Mouse (Mus musculus) embryonic facial prominence, embryonic 14.5 days (tissue): ENCODE measurements at regions not wholly inside any gene's neighbourhood (a gene's known extent, or its start where the extent isn't known, plus 50 kb on each side); places are given as distances from the start of the nearest gene placed in this dataset.
"Not testable (repeated sequence)": the region's sequence is repeated elsewhere in the genome, so short reads cannot be mapped to it uniquely, and the experiment has no call there.

Source experiments
- ATAC-seq: fragments of 200-750 bp; cut with Nextera tagmentation; 2 replicates; pipeline ENCODE4 v1.8.0; 2017; ENCODE audit warnings: low read depth, moderate number of reproducible peaks, moderate TSS enrichment
- DNase-seq: peaks from one replicate; pipeline ENCODE4 v3.0.0-alpha.2; 2015; ENCODE audit warnings: low spot score
- H3K27ac ChIP-seq: fragments of 300-500 bp; sonication (generic); replicated peaks from 2 replicates; pipeline ENCODE4 v1.5.1; 2014; ENCODE audit warnings: low read depth, mild to moderate bottlenecking, low read length, moderate library complexity
- H3K27me3 ChIP-seq: fragments of 300-500 bp; sonication (generic); replicated peaks from 2 replicates; pipeline ENCODE4 v1.6.1; 2014; ENCODE audit warnings: low read length; ENCODE audit not compliant: control insufficient read depth, insufficient read depth
- H3K36me3 ChIP-seq: fragments of 300-500 bp; sonication (generic); 2 replicates; pipeline ENCODE4 v1.6.1; 2014; ENCODE audit warnings: low read length, mixed read lengths; ENCODE audit not compliant: control insufficient read depth, insufficient read depth
- H3K4me1 ChIP-seq: fragments of 300-500 bp; sonication (generic); 2 replicates; pipeline ENCODE4 v1.6.1; 2014; ENCODE audit warnings: antibody characterized with exemption, low read length; ENCODE audit not compliant: control insufficient read depth, insufficient read depth
- H3K4me2 ChIP-seq: fragments of 300-500 bp; sonication (generic); 2 replicates; pipeline ENCODE4 v1.6.1; 2014; ENCODE audit warnings: low read depth, mild to moderate bottlenecking, low read length, moderate library complexity, mixed read lengths
- H3K4me3 ChIP-seq: fragments of 300-500 bp; sonication (generic); 2 replicates; pipeline ENCODE4 v1.5.1; 2014; ENCODE audit warnings: low read depth, mild to moderate bottlenecking, low read length
- H3K9ac ChIP-seq: fragments of 300-500 bp; sonication (generic); 2 replicates; pipeline ENCODE4 v1.6.1; 2014; ENCODE audit warnings: low read depth, mild to moderate bottlenecking, low read length, moderate library complexity, mixed read lengths
- H3K9me3 ChIP-seq: fragments of 300-500 bp; sonication (generic); 2 replicates; pipeline ENCODE4 v1.6.1; 2016; ENCODE audit warnings: low read length; ENCODE audit not compliant: control insufficient read depth
- WGBS: fragments of 180-500 bp; shearing (Covaris S2); extraction: QIAGEN DNeasy Blood & Tissue Kit; methylation state at CpG from one replicate; pipeline ENCODE4 v1.1.7; 2014; 5-methylcytosine and 5-hydroxymethylcytosine counted together

- no peaks in the 10 kb centered on the region for H3K9me3 ChIP-seq
- ATAC-seq (no peak), DNase-seq (no peak)
- no peak overlapping the region for H3K27ac ChIP-seq
- H3K9ac ChIP-seq = no peak overlapping the region
- H3K4me2 ChIP-seq = no peak overlapping the region
- no peaks in the 10 kb centered on the region for H3K36me3 ChIP-seq
- no peaks in the 10 kb centered on the region for H3K4me1 ChIP-seq
- no peaks in the 10 kb centered on the region for H3K27me3 ChIP-seq
- H3K4me3 ChIP-seq = no peak overlapping the region
- 87% methylated on average over 7 of the region's 7 CpGs for WGBS
These were observed 55.9 kb downstream of the Tmem121 start for GRCm38 (mm10) chr12:113241373-113242193.

DNA sequence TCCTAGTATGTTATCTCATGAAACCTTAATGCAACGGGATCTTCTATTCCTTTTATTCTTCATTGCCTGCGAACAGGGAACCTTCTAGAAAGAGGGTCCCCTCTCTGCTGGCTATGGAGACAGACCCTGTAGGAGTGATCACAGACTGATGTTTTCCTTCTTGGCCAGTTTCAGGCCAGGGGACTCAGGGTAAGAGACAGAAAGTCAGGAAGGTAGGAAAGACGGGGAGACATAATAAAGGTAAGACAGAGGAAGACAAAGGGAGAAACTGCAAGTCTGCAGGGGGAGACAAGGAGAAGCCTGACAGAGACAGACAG, 56.4 kb downstream of the Tmem121 start:
- 82% methylated on average over 3 of the region's 3 CpGs for WGBS
- Histone ChIP-seq H3K4me2 (no peak overlapping the region), H3K9me3 (no peaks in the 10 kb centered on the region), H3K27ac (no peak overlapping the region), H3K4me3 (no peak overlapping the region), H3K4me1 (no peaks in the 10 kb centered on the region), H3K27me3 (no peaks in the 10 kb centered on the region), H3K9ac (no peak overlapping the region), H3K36me3 (no peaks in the 10 kb centered on the region)
- ATAC-seq = no peak
- DNase-seq = no peak

GRCm38 (mm10) chr12:113244685-113245084, 59.0 kb downstream of the Tmem121 start:
- no peaks in the 10 kb centered on the region for H3K27me3 ChIP-seq
- no peaks in the 10 kb centered on the region for H3K4me1 ChIP-seq
- H3K36me3 ChIP-seq = no peaks in the 10 kb centered on the region
- H3K9ac ChIP-seq = no peak overlapping the region
- no peak overlapping the region for H3K4me2 ChIP-seq
- 82% methylated on average over 2 of the region's 2 CpGs for WGBS
- H3K9me3 ChIP-seq = no peaks in the 10 kb centered on the region
- ATAC-seq (no peak), DNase-seq (no peak)
- H3K4me3 ChIP-seq = no peak overlapping the region
- H3K27ac ChIP-seq = no peak overlapping the region

- H3K4me1 ChIP-seq, H3K9ac ChIP-seq, H3K4me2 ChIP-seq, DNase-seq, H3K36me3 ChIP-seq, H3K27ac ChIP-seq, H3K4me3 ChIP-seq, ATAC-seq, H3K9me3 ChIP-seq, H3K27me3 ChIP-seq: not testable (repeated sequence)
- 98% methylated on average over 2 of the region's 2 CpGs for WGBS
These were observed 68.0 kb downstream of the Tmem121 start for GRCm38 (mm10) chr12:113253446-113254424.

DNA sequence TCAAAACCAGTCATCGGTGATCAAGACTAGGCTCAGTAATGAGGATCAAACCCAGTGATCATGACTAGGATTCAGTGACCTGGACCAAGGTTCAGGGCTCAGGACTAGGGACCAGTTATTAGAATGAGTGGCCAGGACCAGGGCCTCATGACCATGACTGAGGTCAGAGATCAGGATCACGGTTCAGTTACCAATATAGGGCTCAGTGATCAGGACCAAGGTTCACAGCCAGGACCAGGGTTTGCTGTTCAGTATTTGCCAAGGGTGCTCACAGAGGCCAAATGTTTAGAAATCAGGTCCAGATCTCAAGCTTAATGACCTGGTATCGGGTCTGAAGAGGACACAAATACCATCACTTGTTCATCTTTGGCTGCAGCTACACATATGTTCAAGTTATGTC, 69.6 kb downstream of the Tmem121 start:
- H3K27me3 ChIP-seq = no peaks in the 10 kb centered on the region
- H3K36me3 ChIP-seq = no peaks in the 10 kb centered on the region
- no peak overlapping the region for H3K4me2 ChIP-seq
- no peak for DNase-seq
- no peak for ATAC-seq
- no peak overlapping the region for H3K27ac ChIP-seq
- no peak overlapping the region for H3K9ac ChIP-seq
- WGBS = 86% methylated on average over 3 of the region's 3 CpGs
- no peaks in the 10 kb centered on the region for H3K4me1 ChIP-seq
- no peak overlapping the region for H3K4me3 ChIP-seq
- H3K9me3 ChIP-seq = no peaks in the 10 kb centered on the region

- no peak overlapping the region for H3K4me2 ChIP-seq
- DNase-seq = no peak
- no peak overlapping the region for H3K9ac ChIP-seq
- H3K27me3 ChIP-seq = no peaks in the 10 kb centered on the region
- WGBS = 61% methylated on average over 2 of the region's 2 CpGs
- H3K4me3 ChIP-seq = no peak overlapping the region
- no peaks in the 10 kb centered on the region for H3K36me3 ChIP-seq
- H3K27ac ChIP-seq = no peak overlapping the region
- H3K9me3 ChIP-seq = no peaks in the 10 kb centered on the region
- no peaks in the 10 kb centered on the region for H3K4me1 ChIP-seq
- ATAC-seq = no peak
These were observed 70.9 kb downstream of the Tmem121 start for GRCm38 (mm10) chr12:113256628-113257027.

DNA sequence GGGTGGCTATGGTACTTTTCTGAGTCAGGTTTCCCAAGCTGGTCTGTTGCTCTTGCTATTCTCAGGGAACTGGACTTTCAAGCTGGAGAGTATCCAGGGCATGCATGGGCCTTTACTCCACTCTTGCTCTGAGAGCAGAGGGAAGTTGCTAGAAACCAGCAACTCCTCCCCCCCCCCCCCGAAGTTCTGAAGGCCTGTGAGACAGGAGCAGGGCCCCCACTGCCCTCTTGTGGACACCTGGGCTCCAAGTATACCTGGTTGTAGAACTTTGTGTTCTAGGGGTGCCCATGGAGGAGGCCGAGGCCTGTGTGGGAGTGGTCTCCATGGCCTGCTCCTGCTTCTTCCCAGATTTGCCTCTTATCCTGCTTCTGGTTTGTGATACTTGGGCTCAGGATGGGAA, 71.5 kb downstream of the Tmem121 start:
- Histone ChIP-seq H3K4me2 (no peak overlapping the region), H3K4me1 (no peaks in the 10 kb centered on the region), H3K4me3 (no peak overlapping the region), H3K27ac (no peak overlapping the region), H3K27me3 (no peaks in the 10 kb centered on the region), H3K9ac (no peak overlapping the region), H3K9me3 (no peaks in the 10 kb centered on the region), H3K36me3 (no peaks in the 10 kb centered on the region)
- ATAC-seq (no peak), DNase-seq (no peak)
- 100% methylated on average over 1 of the region's 2 CpGs for WGBS

GRCm38 (mm10) chr12:113259476-113259875, 73.7 kb downstream of the Tmem121 start:
- H3K9ac ChIP-seq = no peak overlapping the region
- no peak for DNase-seq
- H3K4me3 ChIP-seq = no peak overlapping the region
- H3K27me3 ChIP-seq = no peaks in the 10 kb centered on the region
- no peaks in the 10 kb centered on the region for H3K4me1 ChIP-seq
- no peak for ATAC-seq
- H3K36me3 ChIP-seq = no peaks in the 10 kb centered on the region
- no peak overlapping the region for H3K27ac ChIP-seq
- no peak overlapping the region for H3K4me2 ChIP-seq
- no peaks in the 10 kb centered on the region for H3K9me3 ChIP-seq
- 81% methylated on average over 3 of the region's 3 CpGs for WGBS
